Mouse (Mus musculus) olfactory bulb, adult 2 months (tissue): ENCODE data around the gene Zbtb45.

Experiments used
- CTCF ChIP-seq: fragments of 200-500 bp; IDR thresholded peaks from 2 replicates; pipeline ENCODE4 v1.5.1; 2012; ENCODE audit warnings: low read depth, mild to moderate bottlenecking, low read length, moderate library complexity; ENCODE audit not compliant: insufficient read depth
- POLR2A ChIP-seq: fragments of 200-500 bp; IDR thresholded peaks from 2 replicates; pipeline ENCODE4 v1.6.1; 2012; ENCODE audit warnings: mild to moderate bottlenecking, low read depth, low read length, moderate library complexity; ENCODE audit not compliant: insufficient read depth

GRCm38 (mm10) chr7:13053001-13053400 is 43.2 kb upstream of the Zbtb45 start:
- TF ChIP-seq CTCF (no peak), POLR2A (no peak)
